Mouse (Mus musculus): ENCODE measurements around the gene Kiz.

- TF ChIP-seq POLR2A (IDR thresholded peaks at IDR 0.05; ENCODE audit: low read depth, low read length) (no peak), CTCF (IDR thresholded peaks at IDR 0.05; ENCODE audit: extremely low read depth, insufficient read length, insufficient replicate concordance, low read depth, low read length) (no peak)
These were observed 153.4 kb downstream of the Kiz start for GRCm38 (mm10) chr2:147009084-147009483.
